Mouse (Mus musculus) adrenal gland (tissue): ENCODE measurements at regions not wholly inside any gene's neighbourhood (a gene's known extent, or its start where the extent isn't known, plus 50 kb on each side); places are given as distances from the start of the nearest gene placed in this dataset.

Experiments
- intact Hi-C: fragments of 180-260 bp; cut with DNase I; formaldehyde crosslinking; loops from one replicate; pipeline ENCODE4 v1.15.1; 2025

GRCm38 (mm10) chr10:117896911-117897643 is 51.2 kb upstream of the Rap1b start:
- intact Hi-C loops, result no loop called here

GRCm38 (mm10) chr10:117897766-117898165 is 51.9 kb upstream of the Rap1b start:
- intact Hi-C loops, result no loop called here

- intact Hi-C loops, result no loop called here
These were observed 52.6 kb upstream of the Rap1b start for GRCm38 (mm10) chr10:117898391-117898790.

GRCm38 (mm10) chr10:117899410-117899935 is 53.6 kb upstream of the Rap1b start:
- intact Hi-C loops, result no loop called here

GRCm38 (mm10) chr10:117905666-117906266 is 59.9 kb upstream of the Rap1b start:
- intact Hi-C loops, result no loop called here

GRCm38 (mm10) chr10:117906267-117906811 is 60.5 kb upstream of the Rap1b start:
- intact Hi-C loops, result no loop called here

GRCm38 (mm10) chr10:117908079-117908675 is 62.3 kb upstream of the Rap1b start:
- intact Hi-C loops, result no loop called here

GRCm38 (mm10) chr10:117909155-117909554 is 63.3 kb upstream of the Rap1b start:
- intact Hi-C loops, result no loop called here

- intact Hi-C loops, result no loop called here
These were observed 64.0 kb upstream of the Rap1b start for GRCm38 (mm10) chr10:117909811-117910239.

- intact Hi-C loops, result no loop called here
These were observed 64.6 kb upstream of the Rap1b start for GRCm38 (mm10) chr10:117910426-117910825.

GRCm38 (mm10) chr10:117915011-117915735 is 69.3 kb upstream of the Rap1b start:
- intact Hi-C loops, result no loop called here

GRCm38 (mm10) chr10:117916280-117916679 is 70.4 kb upstream of the Rap1b start:
- intact Hi-C loops, result no loop called here

GRCm38 (mm10) chr10:117917870-117918269 is 72.0 kb upstream of the Rap1b start:
- intact Hi-C loops, result no loop called here

- intact Hi-C loops, result no loop called here
These were observed 72.8 kb upstream of the Rap1b start for GRCm38 (mm10) chr10:117918616-117919015.

- intact Hi-C loops, result no loop called here
These were observed 73.5 kb upstream of the Rap1b start for GRCm38 (mm10) chr10:117919186-117919941.

GRCm38 (mm10) chr10:117925186-117925585 is 79.4 kb upstream of the Rap1b start:
- intact Hi-C loops, result no loop called here

GRCm38 (mm10) chr10:117925611-117926555 is 80.0 kb upstream of the Rap1b start:
- intact Hi-C loops, result no loop called here

- intact Hi-C loops, result no loop called here
These were observed 83.2 kb upstream of the Rap1b start for GRCm38 (mm10) chr10:117928998-117929397.

- intact Hi-C loops, result no loop called here
These were observed 89.0 kb upstream of the Rap1b start for GRCm38 (mm10) chr10:117934797-117935196.
